Mouse (Mus musculus): ENCODE results near the gene Cyp2c29.
"Not testable (repeated sequence)": the region's sequence is repeated elsewhere in the genome, so short reads cannot be mapped to it uniquely, and the experiment has no call there.

The Cyp2c29 gene

GRCm38 (mm10) chr19:39269105-39269504, at the start of gene Cyp2c29:
Gene Cyp2c29, plus strand, starts transcription at chr19:39269405.
- DNase-seq (ENCODE audit: low read depth, low spot score) = not testable (repeated sequence)

GRCm38 (mm10) chr19:39267036-39267435, 2.2 kb upstream of the Cyp2c29 start:
- DNase-seq (ENCODE audit: low read depth, low spot score) = not testable (repeated sequence)

- DNase-seq (ENCODE audit: low read depth, low spot score) = no peak
Observed at GRCm38 (mm10) chr19:39282801-39283200, 13.6 kb downstream of the Cyp2c29 start.

GRCm38 (mm10) chr19:39285637-39286036, 16.4 kb downstream of the Cyp2c29 start:
- no peak for DNase-seq (ENCODE audit: low read depth, low spot score)

- no peak for DNase-seq (ENCODE audit: low read depth, low spot score)
Observed at GRCm38 (mm10) chr19:39286825-39287224, 17.6 kb downstream of the Cyp2c29 start.

GRCm38 (mm10) chr19:39288978-39289377, 19.8 kb downstream of the Cyp2c29 start:
- no peak for DNase-seq (ENCODE audit: low read depth, low spot score)
